In the genomic region with DNA sequence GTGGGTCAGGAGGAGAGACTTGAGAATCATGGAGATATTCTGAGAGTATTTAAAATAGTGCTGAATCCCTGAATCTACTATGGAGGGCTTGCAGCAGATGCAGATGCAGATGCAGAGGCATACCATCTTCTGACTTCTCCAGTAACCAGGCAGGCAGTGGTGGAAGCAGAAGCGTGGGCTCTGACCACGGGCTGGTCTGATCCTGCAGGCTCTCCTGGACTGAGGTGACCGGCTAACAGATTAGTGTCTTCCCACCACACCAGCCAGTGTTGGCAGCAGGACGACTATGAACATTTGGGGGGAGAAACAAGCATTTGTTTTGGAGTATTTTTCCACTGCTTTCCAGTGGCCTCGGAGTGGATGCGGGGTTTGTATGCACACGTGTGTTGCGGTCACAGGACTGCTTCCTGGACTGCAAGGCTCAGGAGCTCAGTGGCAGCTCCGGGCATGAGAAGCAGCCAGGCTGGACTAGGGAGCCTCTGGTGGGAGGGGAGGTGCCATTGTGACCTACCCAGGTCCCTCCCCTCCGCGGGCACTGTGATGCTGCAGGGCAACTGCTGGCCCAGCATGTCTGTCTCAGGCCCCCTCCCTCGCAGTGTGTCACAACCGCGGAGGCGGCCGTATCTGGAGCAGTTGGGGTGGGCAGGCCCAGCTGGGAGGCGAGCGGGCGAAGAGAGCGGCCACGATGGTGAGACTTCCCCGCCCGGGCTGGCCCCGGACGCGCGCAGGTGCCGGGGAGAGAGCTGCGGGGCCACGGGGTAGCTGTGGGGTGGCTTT, we compare ENCODE assay signal across 8 mouse cellular contexts. TPM values are rescaled to one million over a fixed set of nuclear protein-coding genes. Genes with fewer than 3 reads are reported as not detected.
DNase-seq lines count a peak whose midpoint lies in the region; ATAC-seq and TF ChIP-seq lines count a peak whose summit lies in the region.

A gene (plus strand): TSS at position 548 of the 777 bp plus-strand sequence.

- peak; percentile 13 to 17 for DNase-seq in B cell, adult 2 months
- DNase-seq in brain, embryonic 14.5 days (ENCODE audit: low read depth), result peak; percentile 49
- peak; percentile 43 for DNase-seq in forebrain, embryonic 10.5 days (ENCODE audit: extremely low spot score, low spot score)
- peak; percentile 55 for DNase-seq in liver
- peak; percentile 14 to 32 for DNase-seq in spleen, postnatal 36 days (ENCODE audit: low spot score in 2 of 2)

- 6% methylated on average over 30 of the region's 30 CpGs for WGBS in forebrain, embryonic 10.5 days
- 5% methylated on average over 30 of the region's 30 CpGs for WGBS in heart, embryonic 13.5 days
- WGBS in kidney, embryonic 15.5 days, result 3% methylated on average over 30 of the region's 30 CpGs
- WGBS in midbrain, embryonic 16.5 days, result 4% methylated on average over 30 of the region's 30 CpGs

- TF ChIP-seq CTCF in brain, embryonic 14.5 days (IDR thresholded peaks at IDR 0.05; ENCODE audit: borderline replicate concordance, extremely low read depth, insufficient read depth, insufficient read length), result no peak

- H3K27ac ChIP-seq in forebrain, embryonic 10.5 days, result no peak within 1 kb of the TSS
- H3K27ac ChIP-seq in heart, embryonic 13.5 days (replicated peaks), result no peak within 1 kb of the TSS
- H3K27ac ChIP-seq in kidney, embryonic 15.5 days, result no peak within 1 kb of the TSS
- H3K27ac ChIP-seq in midbrain, embryonic 16.5 days (ENCODE audit: low read length), result no peak within 1 kb of the TSS

- H3K27me3 ChIP-seq in forebrain, embryonic 10.5 days (ENCODE audit: poor library complexity, severe bottlenecking), result peaks cover 44% of the 10 kb centered on the region
- peaks cover 50% of the 10 kb centered on the region for H3K27me3 ChIP-seq in heart, embryonic 13.5 days (replicated peaks)
- peaks cover 41% of the 10 kb centered on the region for H3K27me3 ChIP-seq in kidney, embryonic 15.5 days
- peaks cover 2% of the 10 kb centered on the region for H3K27me3 ChIP-seq in midbrain, embryonic 16.5 days (ENCODE audit: control insufficient read depth, insufficient read depth, low read depth, low read length)

- ATAC-seq in heart, embryonic 13.5 days (ENCODE audit: extremely low read depth, insufficient number of reproducible peaks, low FRiP score, low TSS enrichment), result no peak
- peak; percentile 68 for ATAC-seq in kidney, embryonic 15.5 days (replicated peaks; ENCODE audit: low FRiP score)
- ATAC-seq in midbrain, embryonic 16.5 days, result peak; percentile 79

- H3K4me3 ChIP-seq in forebrain, embryonic 10.5 days, result peak within 1 kb of the TSS; percentile 62
- peak within 1 kb of the TSS; percentile 55 for H3K4me3 ChIP-seq in heart, embryonic 13.5 days
- H3K4me3 ChIP-seq in kidney, embryonic 15.5 days (replicated peaks), result peak within 1 kb of the TSS; percentile 46
- peak within 1 kb of the TSS; percentile 53 for H3K4me3 ChIP-seq in midbrain, embryonic 16.5 days (ENCODE audit: low read depth, low read length)

- no peak for TF ChIP-seq POLR2A in brain, embryonic 14.5 days (IDR thresholded peaks at IDR 0.05; ENCODE audit: borderline replicate concordance, extremely low read depth, insufficient read depth, insufficient read length, poor library complexity, severe bottlenecking)

- H3K36me3 ChIP-seq in forebrain, embryonic 10.5 days (replicated peaks), result no peaks in the 10 kb centered on the region
- H3K36me3 ChIP-seq in heart, embryonic 13.5 days, result no peaks in the 10 kb centered on the region
- no peaks in the 10 kb centered on the region for H3K36me3 ChIP-seq in kidney, embryonic 15.5 days
- no peaks in the 10 kb centered on the region for H3K36me3 ChIP-seq in midbrain, embryonic 16.5 days (ENCODE audit: control insufficient read depth, insufficient read depth, low read length)

- no peaks in the 10 kb centered on the region for H3K9me3 ChIP-seq in forebrain, embryonic 10.5 days
- H3K9me3 ChIP-seq in heart, embryonic 13.5 days, result no peaks in the 10 kb centered on the region
- no peaks in the 10 kb centered on the region for H3K9me3 ChIP-seq in kidney, embryonic 15.5 days (replicated peaks)
- H3K9me3 ChIP-seq in midbrain, embryonic 16.5 days (replicated peaks; ENCODE audit: control insufficient read depth, low read length, poor library complexity, severe bottlenecking), result no peaks in the 10 kb centered on the region

- peaks cover 20% of the 10 kb centered on the region for H3K4me1 ChIP-seq in forebrain, embryonic 10.5 days
- peaks cover 22% of the 10 kb centered on the region for H3K4me1 ChIP-seq in heart, embryonic 13.5 days
- peaks cover 19% of the 10 kb centered on the region for H3K4me1 ChIP-seq in kidney, embryonic 15.5 days
- H3K4me1 ChIP-seq in midbrain, embryonic 16.5 days (ENCODE audit: control insufficient read depth, insufficient read depth, low read length), result peaks cover 12% of the 10 kb centered on the region; the same call in 1 of the 2 replicates

- H3K4me2 ChIP-seq in heart, embryonic 13.5 days, result peak within 1 kb of the TSS; percentile 87
- peak within 1 kb of the TSS; percentile 83 for H3K4me2 ChIP-seq in kidney, embryonic 15.5 days
- H3K4me2 ChIP-seq in midbrain, embryonic 16.5 days (ENCODE audit: low read length), result peak within 1 kb of the TSS; percentile 98

- peak within 1 kb of the TSS; percentile 74 for H3K9ac ChIP-seq in heart, embryonic 13.5 days
- peak within 1 kb of the TSS; percentile 38; the same call in 1 of the 2 replicates for H3K9ac ChIP-seq in kidney, embryonic 15.5 days
- H3K9ac ChIP-seq in midbrain, embryonic 16.5 days (ENCODE audit: low read depth, low read length), result peak within 1 kb of the TSS; percentile 71

RNA-seq across cellular contexts. Expression of the gene that starts here (rescaled TPM):
- polyA plus RNA-seq in brain, embryonic 14.5 days (2012; rRNA removed), result 0.06 and 0.26 TPM in 2 replicates
- polyA plus RNA-seq in forebrain, embryonic 10.5 days (2016; fragmentation: Nextera tagmentation; extraction: Ambion mirVana), result 0.40 and 0.54 TPM in 2 replicates
- 0.31 TPM in 2 replicates for polyA plus RNA-seq in heart, embryonic 13.5 days (2015; fragmentation: Nextera tagmentation; extraction: Ambion mirVana)
- polyA plus RNA-seq in kidney, embryonic 15.5 days (2015; fragmentation: Nextera tagmentation; extraction: Ambion mirVana), result 0.22 and 0.43 TPM in 2 replicates
- polyA plus RNA-seq in midbrain, embryonic 16.5 days (2015; fragmentation: Nextera tagmentation; extraction: Ambion mirVana), result 1.2 and 1.3 TPM in 2 replicates

Comparison
In these comparisons a context has a peak if more than half of its experiments do, and no peak if none do; other contexts are left out.
1. Peak in DNase-seq in brain, embryonic 14.5 days; RNA of the gene not detected or under 1 TPM.
2. Peak in DNase-seq and H3K4me3 ChIP-seq in forebrain, embryonic 10.5 days; RNA of the gene not detected or under 1 TPM.
3. Peak in ATAC-seq, H3K4me3 ChIP-seq, H3K9ac ChIP-seq and H3K4me2 ChIP-seq in kidney, embryonic 15.5 days; RNA of the gene not detected or under 1 TPM.